In genomic region chr11:59662877-59663775, GRCm38 (mm10) we compare ENCODE assay signal across 8 mouse cellular contexts. TPM values are rescaled to one million over a fixed set of nuclear protein-coding genes. Genes with fewer than 3 reads are reported as not detected.
A peak's percentile ranks its signal among the peaks of the same experiment; 100 is the strongest.
DNase-seq lines count a peak whose midpoint lies in the region; ATAC-seq and TF ChIP-seq lines count a peak whose summit lies in the region.

No protein-coding gene starts in this region.

- no peak for ATAC-seq in embryonic facial prominence, embryonic 13.5 days (ENCODE audit: insufficient number of reproducible peaks, insufficient read depth, low FRiP score, low TSS enrichment, low read depth)
- peak; percentile 27 for ATAC-seq in inflammation-experienced regulatory T-cells, adult 6 months
- ATAC-seq in lung, postnatal 0 days: no peak
- ATAC-seq in stomach, embryonic 16.5 days (ENCODE audit: insufficient read depth, low FRiP score): no peak

- TF ChIP-seq CTCF in lung, postnatal 0 days (IDR thresholded peaks at IDR 0.05): no peak

- H3K36me3 ChIP-seq in embryonic facial prominence, embryonic 13.5 days: 0 out of 2 replicates have a peak, but pooled peaks cover 3% of the 10 kb centered on the region
- no peaks in the 10 kb centered on the region for H3K36me3 ChIP-seq in lung, postnatal 0 days (ENCODE audit: insufficient read depth, low read length)
- H3K36me3 ChIP-seq in stomach, embryonic 16.5 days (ENCODE audit: control insufficient read depth, insufficient read depth, low read length): no peaks in the 10 kb centered on the region

- peak overlapping the region; percentile 86 for H3K4me2 ChIP-seq in embryonic facial prominence, embryonic 13.5 days
- H3K4me2 ChIP-seq in lung, postnatal 0 days (replicated peaks; ENCODE audit: low read depth, low read length): peak overlapping the region; percentile 78
- peak overlapping the region; percentile 83 for H3K4me2 ChIP-seq in stomach, embryonic 16.5 days (ENCODE audit: low read depth, low read length)

- peak; percentile 18 to 26 for DNase-seq in left cerebral cortex, adult 18-20 months (ENCODE audit: low spot score in 2 of 2)
- DNase-seq in left cerebral cortex, adult 11 months (ENCODE audit: low spot score): no peak
- peak; percentile 91 for DNase-seq in Muller cell, postnatal 12 days (ENCODE audit: inconsistent ontology term)
- DNase-seq in lung, postnatal 0 days (ENCODE audit: low spot score): peak; percentile 49
- DNase-seq in urinary bladder, adult 18-20 months (ENCODE audit: low spot score in 2 of 2): no peak

- H3K9me3 ChIP-seq in embryonic facial prominence, embryonic 13.5 days: no peaks in the 10 kb centered on the region
- H3K9me3 ChIP-seq in lung, postnatal 0 days (ENCODE audit: low read length): no peaks in the 10 kb centered on the region
- no peaks in the 10 kb centered on the region for H3K9me3 ChIP-seq in stomach, embryonic 16.5 days (replicated peaks; ENCODE audit: control insufficient read depth, low read length)

- H3K9ac ChIP-seq in embryonic facial prominence, embryonic 13.5 days: peak overlapping the region; percentile 90
- peak overlapping the region; percentile 74 for H3K9ac ChIP-seq in lung, postnatal 0 days (replicated peaks; ENCODE audit: low read depth)
- H3K9ac ChIP-seq in stomach, embryonic 16.5 days (ENCODE audit: low read length): peak overlapping the region; percentile 90

- no peaks in the 10 kb centered on the region for H3K27me3 ChIP-seq in embryonic facial prominence, embryonic 13.5 days
- no peaks in the 10 kb centered on the region for H3K27me3 ChIP-seq in lung, postnatal 0 days (replicated peaks; ENCODE audit: insufficient read depth, low read length)
- H3K27me3 ChIP-seq in stomach, embryonic 16.5 days (ENCODE audit: control insufficient read depth, insufficient read depth, low read length): no peaks in the 10 kb centered on the region

- peaks cover 37% of the 10 kb centered on the region for H3K4me1 ChIP-seq in embryonic facial prominence, embryonic 13.5 days
- H3K4me1 ChIP-seq in lung, postnatal 0 days (ENCODE audit: insufficient read depth, low read depth, low read length): peaks cover 25% of the 10 kb centered on the region
- H3K4me1 ChIP-seq in stomach, embryonic 16.5 days (ENCODE audit: control insufficient read depth, insufficient read depth, low read length): peaks cover 38% of the 10 kb centered on the region

- peak overlapping the region; percentile 78 for H3K27ac ChIP-seq in embryonic facial prominence, embryonic 13.5 days
- H3K27ac ChIP-seq in lung, postnatal 0 days (ENCODE audit: low read length): peak overlapping the region; percentile 97
- peak overlapping the region; percentile 89 for H3K27ac ChIP-seq in stomach, embryonic 16.5 days (ENCODE audit: low read length)

- H3K4me3 ChIP-seq in embryonic facial prominence, embryonic 13.5 days: peak overlapping the region; percentile 82
- H3K4me3 ChIP-seq in lung, postnatal 0 days (ENCODE audit: low read depth, low read length): peak overlapping the region; percentile 69
- H3K4me3 ChIP-seq in stomach, embryonic 16.5 days (replicated peaks; ENCODE audit: low read length): peak overlapping the region; percentile 71

- no peak for TF ChIP-seq EP300 in lung, postnatal 0 days (IDR thresholded peaks at IDR 0.05)

- WGBS in embryonic facial prominence, embryonic 13.5 days: 2% methylated on average over 30 of the region's 30 CpGs
- 2% methylated on average over 29 of the region's 30 CpGs for WGBS in lung, postnatal 0 days
- 4% methylated on average over 30 of the region's 30 CpGs for WGBS in stomach, embryonic 16.5 days

RNA-seq across cellular contexts. Expression of gene Mprip, which starts 2.0 kb away (rescaled TPM):
- total RNA-seq in left cerebral cortex, adult 18-20 months (2021): 100 to 1,000 TPM; 279 to 287 TPM
- polyA plus RNA-seq in embryonic facial prominence, embryonic 13.5 days (2015; fragmentation: Nextera tagmentation; extraction: Ambion mirVana): 39.7 and 40.0 TPM in 2 replicates
- 10 to 100 TPM; 16.4 to 27.3 (median 22.0) TPM for polyA plus RNA-seq in inflammation-experienced regulatory T-cells, adult 6 months (2017; shearing (Covaris generic))
- 88.0 and 114 TPM in 2 replicates for polyA plus RNA-seq in lung, postnatal 0 days (2015; fragmentation: Nextera tagmentation; extraction: Ambion mirVana)
- polyA plus RNA-seq in stomach, embryonic 16.5 days (2015; fragmentation: Nextera tagmentation; extraction: Ambion mirVana): 45.6 and 46.7 TPM in 2 replicates

Comparison
In these comparisons a context has a peak if more than half of its experiments do, and no peak if none do; other contexts are left out.
1. DNase-seq: peak in left cerebral cortex, adult 18-20 months (2 of 2), Muller cell, postnatal 12 days (single experiment) and lung, postnatal 0 days (single experiment); none in left cerebral cortex, adult 11 months (single experiment) and urinary bladder, adult 18-20 months (0 of 2).
2. Peak in every context shown above with its lines, with median percentiles within 50 percentile points of each other: H3K27ac ChIP-seq, H3K4me2 ChIP-seq, H3K4me3 ChIP-seq and H3K9ac ChIP-seq.